Comparison of ENCODE assay signal across 8 mouse cellular contexts in genomic region chr13:55715167-55715512, GRCm38 (mm10). TPM values are rescaled to one million over a fixed set of nuclear protein-coding genes. Genes with fewer than 3 reads are reported as not detected.
DNase-seq lines count a peak whose midpoint lies in the region; ATAC-seq and TF ChIP-seq lines count a peak whose summit lies in the region.

No protein-coding gene starts in this region.

- H3K4me3 ChIP-seq in layer of hippocampus, adult 2 months = peak overlapping the region; percentile 78
- peak overlapping the region; percentile 94 for H3K4me3 ChIP-seq in embryonic facial prominence, embryonic 12.5 days
- H3K4me3 ChIP-seq in intestine, embryonic 15.5 days (replicated peaks) = peak overlapping the region; percentile 95
- H3K4me3 ChIP-seq in neural tube, embryonic 12.5 days = peak overlapping the region; percentile 90

- peaks cover 26% of the 10 kb centered on the region for H3K36me3 ChIP-seq in embryonic facial prominence, embryonic 12.5 days
- peaks cover 12% of the 10 kb centered on the region for H3K36me3 ChIP-seq in intestine, embryonic 15.5 days
- peaks cover 24% of the 10 kb centered on the region for H3K36me3 ChIP-seq in neural tube, embryonic 12.5 days

- no peaks in the 10 kb centered on the region for H3K27me3 ChIP-seq in embryonic facial prominence, embryonic 12.5 days
- no peaks in the 10 kb centered on the region for H3K27me3 ChIP-seq in intestine, embryonic 15.5 days (replicated peaks)
- no peaks in the 10 kb centered on the region for H3K27me3 ChIP-seq in neural tube, embryonic 12.5 days (replicated peaks)

- ATAC-seq in embryonic facial prominence, embryonic 12.5 days (ENCODE audit: insufficient number of reproducible peaks, insufficient read depth, low FRiP score, low TSS enrichment) = no peak
- peak; percentile 1; the same call in 1 of the 2 replicates for ATAC-seq in intestine, embryonic 15.5 days
- no peak for ATAC-seq in neural tube, embryonic 12.5 days (ENCODE audit: low FRiP score, low read depth)

- H3K4me1 ChIP-seq in embryonic facial prominence, embryonic 12.5 days = peaks cover 8% of the 10 kb centered on the region; the same call in 1 of the 2 replicates
- H3K4me1 ChIP-seq in intestine, embryonic 15.5 days (replicated peaks) = 0 out of 2 replicates have a peak, but pooled peaks cover 3% of the 10 kb centered on the region
- H3K4me1 ChIP-seq in neural tube, embryonic 12.5 days = peaks cover 12% of the 10 kb centered on the region; the same call in 1 of the 2 replicates

- H3K9me3 ChIP-seq in embryonic facial prominence, embryonic 12.5 days = no peaks in the 10 kb centered on the region
- no peaks in the 10 kb centered on the region for H3K9me3 ChIP-seq in intestine, embryonic 15.5 days
- no peaks in the 10 kb centered on the region for H3K9me3 ChIP-seq in neural tube, embryonic 12.5 days

- peak overlapping the region; percentile 94 for H3K9ac ChIP-seq in embryonic facial prominence, embryonic 12.5 days
- H3K9ac ChIP-seq in intestine, embryonic 15.5 days = peak overlapping the region; percentile 95
- peak overlapping the region; percentile 96 for H3K9ac ChIP-seq in neural tube, embryonic 12.5 days

- TF ChIP-seq CTCF in layer of hippocampus, adult 2 months (conservative IDR thresholded peaks at IDR 0.05) = no peak

- 7% methylated on average over 5 of the region's 5 CpGs for WGBS in embryonic facial prominence, embryonic 12.5 days
- 11% methylated on average over 5 of the region's 5 CpGs for WGBS in intestine, embryonic 15.5 days
- 11% methylated on average over 5 of the region's 5 CpGs for WGBS in neural tube, embryonic 12.5 days

- peak overlapping the region; percentile 96 for H3K27ac ChIP-seq in layer of hippocampus, adult 2 months
- peak overlapping the region; percentile 88 for H3K27ac ChIP-seq in embryonic facial prominence, embryonic 12.5 days
- H3K27ac ChIP-seq in intestine, embryonic 15.5 days = peak overlapping the region; percentile 82
- peak overlapping the region; percentile 89; the same call in 1 of the 2 replicates for H3K27ac ChIP-seq in neural tube, embryonic 12.5 days

- no peak for DNase-seq in layer of hippocampus, adult 2 months (ENCODE audit: low spot score in 2 of 2)
- no peak for DNase-seq in layer of hippocampus, postnatal 10 days (ENCODE audit: low spot score in 2 of 2)
- DNase-seq in right cerebral cortex, postnatal 36 days (ENCODE audit: low spot score in 2 of 2) = no peak
- no peak for DNase-seq in right cerebral cortex, postnatal 25 days
- no peak for DNase-seq in frontal cortex, adult 2 months (ENCODE audit: extremely low spot score in 1 of 2, low spot score in 1 of 2)

- peak overlapping the region; percentile 62 for H3K4me2 ChIP-seq in embryonic facial prominence, embryonic 12.5 days (replicated peaks)
- H3K4me2 ChIP-seq in intestine, embryonic 15.5 days (replicated peaks) = peak overlapping the region; percentile 71
- peak overlapping the region; percentile 61 for H3K4me2 ChIP-seq in neural tube, embryonic 12.5 days (replicated peaks)

RNA-seq across cellular contexts. Expression of gene Txndc15, which starts 0.7 kb away (rescaled TPM):
- total RNA-seq in layer of hippocampus, adult 2 months (2021) = 10 to 100 TPM; 68.6 to 69.0 TPM
- total RNA-seq in layer of hippocampus, postnatal 10 days (2021) = 10 to 100 TPM; 58.3 to 61.4 TPM
- polyA plus RNA-seq in embryonic facial prominence, embryonic 12.5 days (2016; fragmentation: Nextera tagmentation; extraction: Ambion mirVana) = 99.8 and 103 TPM in 2 replicates
- polyA plus RNA-seq in intestine, embryonic 15.5 days (2015; fragmentation: Nextera tagmentation; extraction: Ambion mirVana) = 65.8 and 68.9 TPM in 2 replicates
- polyA plus RNA-seq in neural tube, embryonic 12.5 days (2016; fragmentation: Nextera tagmentation; extraction: Ambion mirVana) = 112 and 121 TPM in 2 replicates
- polyA plus RNA-seq in frontal cortex, adult 2 months (2012; rRNA removed) = 63.7 and 67.2 TPM in 2 replicates

RNA-seq across cellular contexts. Expression of gene Pcbd2, which starts 12.0 kb away (rescaled TPM):
- total RNA-seq in layer of hippocampus, adult 2 months (2021) = 10 to 100 TPM; 33.2 to 35.2 TPM
- 10 to 100 TPM; 28.3 to 36.1 TPM for total RNA-seq in layer of hippocampus, postnatal 10 days (2021)
- 56.6 TPM in 2 replicates for polyA plus RNA-seq in embryonic facial prominence, embryonic 12.5 days (2016; fragmentation: Nextera tagmentation; extraction: Ambion mirVana)
- polyA plus RNA-seq in intestine, embryonic 15.5 days (2015; fragmentation: Nextera tagmentation; extraction: Ambion mirVana) = 68.6 and 71.8 TPM in 2 replicates
- polyA plus RNA-seq in neural tube, embryonic 12.5 days (2016; fragmentation: Nextera tagmentation; extraction: Ambion mirVana) = 27.9 and 31.5 TPM in 2 replicates
- 28.2 and 30.1 TPM in 2 replicates for polyA plus RNA-seq in frontal cortex, adult 2 months (2012; rRNA removed)

RNA-seq across cellular contexts. Expression of gene B230219D22Rik, which starts 22.2 kb away (rescaled TPM):
- total RNA-seq in layer of hippocampus, adult 2 months (2021) = 10 to 100 TPM; 75.1 to 75.5 TPM
- total RNA-seq in layer of hippocampus, postnatal 10 days (2021) = 10 to 100 TPM; 82.3 to 83.3 TPM
- 83.6 and 83.9 TPM in 2 replicates for polyA plus RNA-seq in embryonic facial prominence, embryonic 12.5 days (2016; fragmentation: Nextera tagmentation; extraction: Ambion mirVana)
- 45.2 and 46.2 TPM in 2 replicates for polyA plus RNA-seq in intestine, embryonic 15.5 days (2015; fragmentation: Nextera tagmentation; extraction: Ambion mirVana)
- polyA plus RNA-seq in neural tube, embryonic 12.5 days (2016; fragmentation: Nextera tagmentation; extraction: Ambion mirVana) = 74.6 and 78.9 TPM in 2 replicates
- 63.2 and 66.6 TPM in 2 replicates for polyA plus RNA-seq in frontal cortex, adult 2 months (2012; rRNA removed)
